Mouse (Mus musculus): ENCODE results near the gene Kcnq2.

- no peak for TF ChIP-seq CTCF (IDR thresholded peaks at IDR 0.05; ENCODE audit: extremely low read depth, insufficient read depth, insufficient read length, insufficient replicate concordance)
- no peak for TF ChIP-seq POLR2A (IDR thresholded peaks at IDR 0.05; ENCODE audit: low read depth, low read length)
Measured at GRCm38 (mm10) chr2:181159091-181159514, 24.0 kb upstream of the Kcnq2 start.

Measured in spleen, adult 2 months (tissue).